Mouse (Mus musculus): ENCODE measurements at regions not wholly inside any gene's neighbourhood (a gene's known extent, or its start where the extent isn't known, plus 50 kb on each side); places are given as distances from the start of the nearest gene placed in this dataset.

GRCm38 (mm10) chr4:82170930-82171329 is 534.6 kb downstream of the Nfib start:
- TF ChIP-seq GATA1 (IDR thresholded peaks at IDR 0.05; ENCODE audit: borderline replicate concordance, low read length): no peak
- TF ChIP-seq FLI1 (IDR thresholded peaks at IDR 0.05; ENCODE audit: low read length): no peak
